Comparison of ENCODE assay signal across 8 mouse cellular contexts in the genomic region with DNA sequence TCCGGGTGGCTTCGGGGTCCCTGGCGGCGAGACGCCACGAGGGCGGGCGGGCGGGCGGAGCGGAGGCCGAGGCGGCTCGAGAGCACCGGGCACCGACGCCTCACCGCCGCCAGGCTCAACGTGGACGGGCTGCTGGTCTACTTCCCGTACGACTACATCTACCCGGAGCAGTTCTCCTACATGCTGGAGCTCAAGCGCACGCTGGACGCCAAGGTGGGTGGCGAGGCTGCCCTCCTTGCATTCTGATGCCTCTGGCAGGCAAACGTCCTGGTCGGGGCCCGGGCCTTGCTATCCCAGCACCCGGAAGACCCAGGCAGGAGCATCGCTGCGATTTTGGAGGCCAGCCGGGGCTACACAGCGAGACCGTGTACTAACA. TPM values are rescaled to one million over a fixed set of nuclear protein-coding genes. Genes with fewer than 3 reads are reported as not detected.
DNase-seq lines count a peak whose midpoint lies in the region; ATAC-seq and TF ChIP-seq lines count a peak whose summit lies in the region.

No protein-coding gene starts in this region.

- TF ChIP-seq EP300 in liver, embryonic 14.5 days (IDR thresholded peaks at IDR 0.05; ENCODE audit: low read depth): no peak

- H3K9ac ChIP-seq in liver, adult 2 months (ENCODE audit: low read depth, low read length): peak overlapping the region; percentile 90
- peak overlapping the region; percentile 84 for H3K9ac ChIP-seq in forebrain, embryonic 16.5 days (replicated peaks; ENCODE audit: low read depth, low read length)
- peak overlapping the region; percentile 71 for H3K9ac ChIP-seq in liver, embryonic 14.5 days (replicated peaks)
- peak overlapping the region; percentile 92 for H3K9ac ChIP-seq in stomach, embryonic 15.5 days

- H3K9me3 ChIP-seq in forebrain, embryonic 16.5 days (ENCODE audit: control insufficient read depth, low read length): no peaks in the 10 kb centered on the region
- H3K9me3 ChIP-seq in liver, embryonic 14.5 days (ENCODE audit: control insufficient read depth, low read length): no peaks in the 10 kb centered on the region
- no peaks in the 10 kb centered on the region for H3K9me3 ChIP-seq in stomach, embryonic 15.5 days

- peak overlapping the region; percentile 96 for H3K4me3 ChIP-seq in liver, adult 2 months (ENCODE audit: insufficient read depth, low read depth, low read length)
- H3K4me3 ChIP-seq in forebrain, embryonic 16.5 days (replicated peaks; ENCODE audit: low read length): peak overlapping the region; percentile 95
- peak overlapping the region; percentile 68 to 71 for H3K4me3 ChIP-seq in liver, embryonic 14.5 days (ENCODE audit: insufficient read depth in 1 of 2, low read depth in 2 of 2, low read length in 2 of 2)
- peak overlapping the region; percentile 95 for H3K4me3 ChIP-seq in stomach, embryonic 15.5 days (replicated peaks)

- H3K27ac ChIP-seq in liver, adult 2 months (replicated peaks; ENCODE audit: insufficient read depth, low read depth, low read length): no peak overlapping the region; the same call in 1 of the 2 replicates
- H3K27ac ChIP-seq in forebrain, embryonic 16.5 days (ENCODE audit: low read length): peak overlapping the region; percentile 53
- H3K27ac ChIP-seq in liver, embryonic 14.5 days: no peak overlapping the region
- H3K27ac ChIP-seq in stomach, embryonic 15.5 days: peak overlapping the region; percentile 22; the same call in 1 of the 2 replicates

- H3K4me2 ChIP-seq in forebrain, embryonic 16.5 days (ENCODE audit: low read length): peak overlapping the region; percentile 87
- H3K4me2 ChIP-seq in liver, embryonic 14.5 days (ENCODE audit: low read depth): peak overlapping the region; percentile 89
- H3K4me2 ChIP-seq in stomach, embryonic 15.5 days: peak overlapping the region; percentile 70

- TF ChIP-seq CTCF in liver, adult 2 months (IDR thresholded peaks at IDR 0.05; ENCODE audit: low read depth, low read length): peak; percentile 37
- TF ChIP-seq CTCF in liver, embryonic 14.5 days (IDR thresholded peaks at IDR 0.05; ENCODE audit: low read depth): peak; percentile 25; the same call in 1 of the 2 replicates

- peaks cover 6% of the 10 kb centered on the region; the same call in 1 of the 2 replicates for H3K79me2 ChIP-seq in liver, adult 2 months (ENCODE audit: control insufficient read depth, insufficient read depth, low read length)

- WGBS in liver, adult 2 months: under 1% methylated on average over 37 of the region's 37 CpGs
- WGBS in forebrain, embryonic 16.5 days: 0% methylated on average over 32 of the region's 37 CpGs
- 0% methylated on average over 32 of the region's 37 CpGs for WGBS in liver, embryonic 14.5 days (ENCODE audit: insufficient replicate concordance)
- under 1% methylated on average over 34 of the region's 37 CpGs for WGBS in stomach, embryonic 15.5 days

- peak; percentile 45 for ATAC-seq in forebrain, embryonic 16.5 days
- peak; percentile 72 for ATAC-seq in liver, embryonic 14.5 days (ENCODE audit: insufficient read depth)
- peak; percentile 52 for ATAC-seq in stomach, embryonic 15.5 days (ENCODE audit: insufficient read depth, low FRiP score, low read depth)

- H3K4me1 ChIP-seq in liver, adult 2 months (ENCODE audit: control insufficient read depth, insufficient read depth, low read length): 0 out of 2 replicates have a peak, but pooled peaks cover 2% of the 10 kb centered on the region
- peaks cover 17% of the 10 kb centered on the region for H3K4me1 ChIP-seq in forebrain, embryonic 16.5 days (replicated peaks; ENCODE audit: control insufficient read depth, insufficient read depth, low read length)
- no peaks in the 10 kb centered on the region for H3K4me1 ChIP-seq in liver, embryonic 14.5 days (replicated peaks; ENCODE audit: control insufficient read depth in 2 of 2, insufficient read depth in 2 of 2, low read length in 1 of 2)
- peaks cover 10% of the 10 kb centered on the region for H3K4me1 ChIP-seq in stomach, embryonic 15.5 days

- TF ChIP-seq POLR2A in liver, adult 2 months (IDR thresholded peaks at IDR 0.05; ENCODE audit: extremely low read depth, insufficient read depth, low read length): no peak

- no peaks in the 10 kb centered on the region for H3K36me3 ChIP-seq in liver, adult 2 months (ENCODE audit: control insufficient read depth, insufficient read depth, low read length)
- peaks cover 15% of the 10 kb centered on the region; the same call in 1 of the 2 replicates for H3K36me3 ChIP-seq in forebrain, embryonic 16.5 days (ENCODE audit: control insufficient read depth, insufficient read depth)
- peaks cover 8% of the 10 kb centered on the region for H3K36me3 ChIP-seq in liver, embryonic 14.5 days (replicated peaks; ENCODE audit: control insufficient read depth, insufficient read depth, low read depth)
- H3K36me3 ChIP-seq in stomach, embryonic 15.5 days: peaks cover 16% of the 10 kb centered on the region

- DNase-seq in adrenal gland, postnatal 10 days: peak; percentile 55
- DNase-seq in adrenal gland, adult 8-10 months: no peak
- DNase-seq in liver, adult 2 months (ENCODE audit: extremely low read depth, low read depth, low spot score): peak; percentile 19
- no peak for DNase-seq in liver
- no peak for DNase-seq in liver, embryonic 14.5 days (ENCODE audit: low read depth in 3 of 3, low spot score in 3 of 3)
- no peak for DNase-seq in urinary bladder, postnatal 4 days (ENCODE audit: low spot score in 2 of 2)

- H3K27me3 ChIP-seq in liver, adult 2 months (ENCODE audit: control insufficient read depth, insufficient read depth, low read length): no peaks in the 10 kb centered on the region
- H3K27me3 ChIP-seq in forebrain, embryonic 16.5 days (replicated peaks; ENCODE audit: control insufficient read depth, insufficient read depth, low read length): no peaks in the 10 kb centered on the region
- H3K27me3 ChIP-seq in liver, embryonic 14.5 days (ENCODE audit: control insufficient read depth, insufficient read depth, low read length): no peaks in the 10 kb centered on the region
- H3K27me3 ChIP-seq in stomach, embryonic 15.5 days (replicated peaks): no peaks in the 10 kb centered on the region

RNA-seq across cellular contexts. Expression of a gene that starts 0.3 kb away (rescaled TPM):
- 10 to 100 TPM; 18.8 to 29.0 TPM for total RNA-seq in adrenal gland, postnatal 10 days (2021)
- 10 to 100 TPM; 31.0 to 44.8 (median 39.2) TPM for total RNA-seq in adrenal gland, adult 8-10 months (2022)
- total RNA-seq in liver, adult 2 months (2014; rRNA removed): 8.7 and 9.4 TPM in 2 replicates
- 18.7 and 26.8 TPM in 2 replicates for polyA plus RNA-seq in liver, adult 2 months (2012; rRNA removed)
- polyA plus RNA-seq in forebrain, embryonic 16.5 days (2015; fragmentation: Nextera tagmentation; extraction: Ambion mirVana): 25.3 and 28.5 TPM in 2 replicates
- polyA plus RNA-seq in liver, embryonic 14.5 days (2012; rRNA removed): 11.7 and 12.3 TPM in 2 replicates
- polyA plus RNA-seq in liver, embryonic 14.5 days (2014; fragmentation: Nextera tagmentation; extraction: Ambion mirVana): 4.6 and 5.5 TPM in 2 replicates
- polyA plus RNA-seq in stomach, embryonic 15.5 days (2015; fragmentation: Nextera tagmentation; extraction: Ambion mirVana): 13.5 and 14.8 TPM in 2 replicates

RNA-seq across cellular contexts. Expression of a gene that starts 21.8 kb away (rescaled TPM):
- total RNA-seq in adrenal gland, postnatal 10 days (2021): 1 to 10 TPM; 1.4 to 1.7 TPM
- 10 to 100 TPM in 1 of 4 experiments, 1 to 10 TPM in 2, under 1 TPM in 1; 0.61 to 13.6 (median 5.5) TPM for total RNA-seq in adrenal gland, adult 8-10 months (2022)
- 0.37 TPM in 1 of 2 replicates, not detected in the other for total RNA-seq in liver, adult 2 months (2014; rRNA removed)
- 0.17 and 0.24 TPM in 2 replicates for polyA plus RNA-seq in liver, adult 2 months (2012; rRNA removed)
- polyA plus RNA-seq in forebrain, embryonic 16.5 days (2015; fragmentation: Nextera tagmentation; extraction: Ambion mirVana): 2.2 and 2.5 TPM in 2 replicates
- 0.18 and 0.21 TPM in 2 replicates for polyA plus RNA-seq in liver, embryonic 14.5 days (2012; rRNA removed)
- polyA plus RNA-seq in liver, embryonic 14.5 days (2014; fragmentation: Nextera tagmentation; extraction: Ambion mirVana): 0.13 and 0.58 TPM in 2 replicates
- 9.7 and 10.4 TPM in 2 replicates for polyA plus RNA-seq in stomach, embryonic 15.5 days (2015; fragmentation: Nextera tagmentation; extraction: Ambion mirVana)

RNA-seq across cellular contexts. Expression of a gene that starts 22.4 kb away (rescaled TPM):
- total RNA-seq in adrenal gland, postnatal 10 days (2021): 100 to 1,000 TPM; 346 to 973 TPM
- total RNA-seq in adrenal gland, adult 8-10 months (2022): not detected
- total RNA-seq in liver, adult 2 months (2014; rRNA removed): 0.07 and 11.0 TPM in 2 replicates
- polyA plus RNA-seq in liver, adult 2 months (2012; rRNA removed): 0.16 and 0.18 TPM in 2 replicates
- 0.22 and 0.66 TPM in 2 replicates for polyA plus RNA-seq in forebrain, embryonic 16.5 days (2015; fragmentation: Nextera tagmentation; extraction: Ambion mirVana)
- 0.12 and 0.14 TPM in 2 replicates for polyA plus RNA-seq in liver, embryonic 14.5 days (2012; rRNA removed)
- 0.11 and 0.19 TPM in 2 replicates for polyA plus RNA-seq in liver, embryonic 14.5 days (2014; fragmentation: Nextera tagmentation; extraction: Ambion mirVana)
- polyA plus RNA-seq in stomach, embryonic 15.5 days (2015; fragmentation: Nextera tagmentation; extraction: Ambion mirVana): 17.4 and 19.1 TPM in 2 replicates

RNA-seq across cellular contexts. Expression of a gene that starts 22.6 kb away (rescaled TPM):
- total RNA-seq in adrenal gland, postnatal 10 days (2021): 1 to 10 TPM; 5.0 to 6.0 TPM
- 10 to 100 TPM in 1 of 4 experiments, 1 to 10 TPM in 3; 6.4 to 12.5 (median 8.4) TPM for total RNA-seq in adrenal gland, adult 8-10 months (2022)
- 0.18 and 0.20 TPM in 2 replicates for total RNA-seq in liver, adult 2 months (2014; rRNA removed)
- polyA plus RNA-seq in liver, adult 2 months (2012; rRNA removed): 3.0 and 4.6 TPM in 2 replicates
- 3.0 and 3.6 TPM in 2 replicates for polyA plus RNA-seq in forebrain, embryonic 16.5 days (2015; fragmentation: Nextera tagmentation; extraction: Ambion mirVana)
- 2.3 TPM in 2 replicates for polyA plus RNA-seq in liver, embryonic 14.5 days (2012; rRNA removed)
- polyA plus RNA-seq in liver, embryonic 14.5 days (2014; fragmentation: Nextera tagmentation; extraction: Ambion mirVana): 0.65 and 1.0 TPM in 2 replicates
- polyA plus RNA-seq in stomach, embryonic 15.5 days (2015; fragmentation: Nextera tagmentation; extraction: Ambion mirVana): 7.8 and 8.9 TPM in 2 replicates

RNA-seq across cellular contexts. Expression of a gene that starts 22.9 kb away (rescaled TPM):
- 10 to 100 TPM; 11.5 to 11.7 TPM for total RNA-seq in adrenal gland, postnatal 10 days (2021)
- total RNA-seq in adrenal gland, adult 8-10 months (2022): 10 to 100 TPM; 12.9 to 15.2 (median 13.5) TPM
- total RNA-seq in liver, adult 2 months (2014; rRNA removed): 1.3 and 1.7 TPM in 2 replicates
- 6.5 and 7.0 TPM in 2 replicates for polyA plus RNA-seq in liver, adult 2 months (2012; rRNA removed)
- 23.1 and 26.4 TPM in 2 replicates for polyA plus RNA-seq in forebrain, embryonic 16.5 days (2015; fragmentation: Nextera tagmentation; extraction: Ambion mirVana)
- polyA plus RNA-seq in liver, embryonic 14.5 days (2012; rRNA removed): 4.5 and 6.7 TPM in 2 replicates
- polyA plus RNA-seq in liver, embryonic 14.5 days (2014; fragmentation: Nextera tagmentation; extraction: Ambion mirVana): 7.2 and 7.8 TPM in 2 replicates
- 24.9 and 26.1 TPM in 2 replicates for polyA plus RNA-seq in stomach, embryonic 15.5 days (2015; fragmentation: Nextera tagmentation; extraction: Ambion mirVana)

Comparison
In these comparisons a context has a peak if more than half of its experiments do, and no peak if none do; other contexts are left out.
1. DNase-seq: peak in adrenal gland, postnatal 10 days (single experiment) and liver, adult 2 months (single experiment); none in adrenal gland, adult 8-10 months (single experiment), liver (single experiment), liver, embryonic 14.5 days (0 of 3) and urinary bladder, postnatal 4 days (0 of 2).
2. H3K27ac ChIP-seq: peak in forebrain, embryonic 16.5 days (single experiment) and stomach, embryonic 15.5 days (single experiment); none in liver, adult 2 months (single experiment) and liver, embryonic 14.5 days (single experiment).
3. RNA of a gene that starts 22.4 kb away (polyA plus RNA-seq): 17.4 to 19.1 TPM in stomach, embryonic 15.5 days; 0.22 to 0.66 TPM in forebrain, embryonic 16.5 days, 0.11 to 0.19 TPM in liver, embryonic 14.5 days and 0.16 to 0.18 TPM in liver, adult 2 months; every median in the first group is over 10 times any median in the second.
4. Peak in every context shown above with its lines, with median percentiles within 50 percentile points of each other: H3K4me3 ChIP-seq, H3K9ac ChIP-seq, ATAC-seq and H3K4me2 ChIP-seq.